Mouse (Mus musculus) stomach, embryonic 14.5 days (tissue): ENCODE measurements around the gene Foxl1. TPM values are rescaled to one million over a fixed set of nuclear protein-coding genes. Genes with fewer than 3 reads are reported as not detected.
A peak's percentile ranks its signal among the peaks of the same experiment; 100 is the strongest.

Experiments used
- ATAC-seq: fragments of 200-750 bp; cut with Nextera tagmentation; 2 replicates; pipeline ENCODE4 v1.8.0; 2017; ENCODE audit warnings: low read depth, moderate TSS enrichment; ENCODE audit not compliant: insufficient number of reproducible peaks, insufficient read depth, low FRiP score
- H3K27ac ChIP-seq: fragments of 300-500 bp; sonication (generic); 2 replicates; pipeline ENCODE4 v1.5.1; 2014; ENCODE audit warnings: mild to moderate bottlenecking, low read length, moderate library complexity, mixed read lengths
- H3K27me3 ChIP-seq: fragments of 300-500 bp; sonication (generic); 2 replicates; pipeline ENCODE4 v1.6.1; 2014; ENCODE audit warnings: low read length, control low read depth, mixed read lengths; ENCODE audit not compliant: control insufficient read depth, insufficient read depth
- H3K36me3 ChIP-seq: fragments of 300-500 bp; sonication (generic); 2 replicates; pipeline ENCODE4 v1.6.1; 2014; ENCODE audit warnings: mild to moderate bottlenecking, control low read depth, low read length, moderate library complexity, mixed read lengths; ENCODE audit not compliant: control insufficient read depth, insufficient read depth
- H3K4me1 ChIP-seq: fragments of 300-500 bp; sonication (generic); 2 replicates; pipeline ENCODE4 v1.6.1; 2014; ENCODE audit warnings: low read length, control low read depth, mixed read lengths; ENCODE audit not compliant: control insufficient read depth, insufficient read depth
- H3K4me2 ChIP-seq: fragments of 300-500 bp; sonication (generic); replicated peaks from 2 replicates; pipeline ENCODE4 v1.6.1; 2014; ENCODE audit warnings: low read depth, low read length, control low read depth
- H3K4me3 ChIP-seq: fragments of 300-500 bp; sonication (generic); 2 replicates; pipeline ENCODE4 v1.5.1; 2014; ENCODE audit warnings: low read depth, low read length, control low read depth
- H3K9ac ChIP-seq: fragments of 300-500 bp; sonication (generic); replicated peaks from 2 replicates; pipeline ENCODE4 v1.6.1; 2014; ENCODE audit warnings: low read depth, mild to moderate bottlenecking, control low read depth, low read length, moderate library complexity, mixed read lengths
- H3K9me3 ChIP-seq: fragments of 300-500 bp; sonication (generic); 2 replicates; pipeline ENCODE4 v1.6.1; 2016; ENCODE audit warnings: low read depth, low read length, control low read depth; ENCODE audit not compliant: control insufficient read depth
- WGBS: fragments of 180-500 bp; shearing (Covaris S2); extraction: QIAGEN DNeasy Blood & Tissue Kit; methylation state at CpG from one replicate; pipeline ENCODE4 v1.1.7; 2014; 5-methylcytosine and 5-hydroxymethylcytosine counted together
- polyA plus RNA-seq: library from polyadenylated mRNA; unstranded; fragments of >200 nt; fragmentation: Nextera tagmentation; extraction: Ambion mirVana; gene quantifications from 2 replicates; pipeline ENCODE4 v1.2.1, GENCODE M21; 2014

Foxl1 gene
- polyA plus RNA-seq, 1 experiment from 2014 or later = 6.9 TPM

GRCm38 (mm10) chr8:121117186-121117651, 10.5 kb upstream of the Foxl1 start:
- Histone ChIP-seq H3K4me1 (peaks cover 15% of the 10 kb centered on the region), H3K27me3 (peaks cover 66% of the 10 kb centered on the region), H3K9me3 (no peaks in the 10 kb centered on the region), H3K4me3 (peak overlapping the region; percentile 43), H3K36me3 (no peaks in the 10 kb centered on the region), H3K9ac (no peak overlapping the region), H3K4me2 (peak overlapping the region; percentile 84), H3K27ac (no peak overlapping the region)
- ATAC-seq = no peak
- under 1% methylated on average over 59 of the region's 62 CpGs for WGBS

GRCm38 (mm10) chr8:121117906-121118305, 9.8 kb upstream of the Foxl1 start:
- peaks cover 15% of the 10 kb centered on the region for H3K4me1 ChIP-seq
- no peak overlapping the region for H3K27ac ChIP-seq
- no peak for ATAC-seq
- peak overlapping the region; percentile 43 for H3K4me3 ChIP-seq
- peaks cover 73% of the 10 kb centered on the region for H3K27me3 ChIP-seq
- 0 out of 2 replicates have a peak overlapping the region, but pooled peaks have one; percentile 6 for H3K9ac ChIP-seq
- peak overlapping the region; percentile 84 for H3K4me2 ChIP-seq
- H3K36me3 ChIP-seq = no peaks in the 10 kb centered on the region
- no peaks in the 10 kb centered on the region for H3K9me3 ChIP-seq
- under 1% methylated on average over 28 of the region's 28 CpGs for WGBS

GRCm38 (mm10) chr8:121118634-121119420, 8.9 kb upstream of the Foxl1 start:
- peaks cover 15% of the 10 kb centered on the region for H3K4me1 ChIP-seq
- no peaks in the 10 kb centered on the region for H3K36me3 ChIP-seq
- peaks cover 71% of the 10 kb centered on the region for H3K27me3 ChIP-seq
- no peak overlapping the region for H3K4me2 ChIP-seq
- peak overlapping the region; percentile 43; the same call in 1 of the 2 replicates for H3K4me3 ChIP-seq
- 9% methylated on average over 18 of the region's 18 CpGs for WGBS
- H3K27ac ChIP-seq = no peak overlapping the region
- H3K9me3 ChIP-seq = no peaks in the 10 kb centered on the region
- no peak overlapping the region for H3K9ac ChIP-seq
- no peak for ATAC-seq

- no peak for ATAC-seq
- Histone ChIP-seq H3K4me3 (no peak overlapping the region), H3K27me3 (peaks cover 72% of the 10 kb centered on the region), H3K9ac (no peak overlapping the region), H3K4me2 (no peak overlapping the region), H3K4me1 (peaks cover 18% of the 10 kb centered on the region), H3K36me3 (no peaks in the 10 kb centered on the region), H3K27ac (no peak overlapping the region), H3K9me3 (no peaks in the 10 kb centered on the region)
- WGBS = 34% methylated on average over 12 of the region's 12 CpGs
Observed at GRCm38 (mm10) chr8:121119635-121120455, 7.9 kb upstream of the Foxl1 start.

GRCm38 (mm10) chr8:121120456-121121419, 7.0 kb upstream of the Foxl1 start:
- no peak overlapping the region for H3K4me2 ChIP-seq
- no peaks in the 10 kb centered on the region for H3K9me3 ChIP-seq
- 41% methylated on average over 17 of the region's 17 CpGs for WGBS
- H3K27me3 ChIP-seq = peaks cover 65% of the 10 kb centered on the region
- H3K27ac ChIP-seq = no peak overlapping the region
- no peak overlapping the region for H3K9ac ChIP-seq
- H3K4me3 ChIP-seq = no peak overlapping the region
- no peaks in the 10 kb centered on the region for H3K36me3 ChIP-seq
- H3K4me1 ChIP-seq = peaks cover 20% of the 10 kb centered on the region
- ATAC-seq = no peak

- no peak overlapping the region for H3K27ac ChIP-seq
- peaks cover 61% of the 10 kb centered on the region for H3K27me3 ChIP-seq
- no peak overlapping the region for H3K9ac ChIP-seq
- H3K9me3 ChIP-seq = no peaks in the 10 kb centered on the region
- H3K36me3 ChIP-seq = no peaks in the 10 kb centered on the region
- no peak for ATAC-seq
- H3K4me2 ChIP-seq = no peak overlapping the region
- WGBS = 46% methylated on average over 8 of the region's 8 CpGs
- H3K4me1 ChIP-seq = peaks cover 20% of the 10 kb centered on the region
- H3K4me3 ChIP-seq = no peak overlapping the region
Observed at GRCm38 (mm10) chr8:121121704-121122103, 6.0 kb upstream of the Foxl1 start.

- Histone ChIP-seq H3K27me3 (peaks cover 57% of the 10 kb centered on the region), H3K4me1 (peaks cover 14% of the 10 kb centered on the region), H3K4me2 (no peak overlapping the region), H3K36me3 (no peaks in the 10 kb centered on the region), H3K4me3 (no peak overlapping the region), H3K9ac (no peak overlapping the region), H3K9me3 (no peaks in the 10 kb centered on the region), H3K27ac (no peak overlapping the region)
- ATAC-seq = no peak
- WGBS = 43% methylated on average over 7 of the region's 7 CpGs
Observed at GRCm38 (mm10) chr8:121122368-121122767, 5.4 kb upstream of the Foxl1 start.

GRCm38 (mm10) chr8:121123113-121123512, 4.6 kb upstream of the Foxl1 start:
- Histone ChIP-seq H3K27me3 (peaks cover 50% of the 10 kb centered on the region), H3K4me1 (peaks cover 14% of the 10 kb centered on the region; the same call in 1 of the 2 replicates), H3K4me3 (no peak overlapping the region), H3K9me3 (no peaks in the 10 kb centered on the region), H3K9ac (no peak overlapping the region), H3K4me2 (no peak overlapping the region), H3K27ac (no peak overlapping the region), H3K36me3 (no peaks in the 10 kb centered on the region)
- 88% methylated on average over 2 of the region's 2 CpGs for WGBS
- no peak for ATAC-seq
